Mouse (Mus musculus): ENCODE results near the gene Cfap161. TPM values are rescaled to one million over a fixed set of nuclear protein-coding genes. Genes with fewer than 3 reads are reported as not detected.

The Cfap161 gene
- polyA plus RNA-seq, 1 experiment from 2014 or later = 0.40 TPM

DNA sequence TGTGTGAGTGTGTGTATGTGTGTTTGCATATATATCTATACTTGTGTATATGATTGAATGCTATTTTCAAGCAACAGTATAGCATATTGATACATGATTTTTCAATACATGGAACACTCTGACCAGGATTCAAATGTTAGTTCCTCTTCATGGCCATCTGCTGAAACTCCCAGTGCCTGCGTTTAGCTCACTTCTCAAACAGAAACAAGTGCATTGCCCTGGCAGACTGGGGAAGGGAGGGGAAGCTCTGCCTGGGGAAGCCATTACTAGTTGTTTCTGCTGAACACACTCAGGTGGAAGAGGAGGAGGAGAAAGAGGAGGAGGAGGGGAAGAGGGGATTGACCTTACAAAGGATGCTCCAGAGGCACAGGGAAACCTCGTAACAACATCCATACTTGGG lies 52.7 kb downstream of the Cfap161 start:
- no peak for DNase-seq (ENCODE audit: low spot score)

DNA sequence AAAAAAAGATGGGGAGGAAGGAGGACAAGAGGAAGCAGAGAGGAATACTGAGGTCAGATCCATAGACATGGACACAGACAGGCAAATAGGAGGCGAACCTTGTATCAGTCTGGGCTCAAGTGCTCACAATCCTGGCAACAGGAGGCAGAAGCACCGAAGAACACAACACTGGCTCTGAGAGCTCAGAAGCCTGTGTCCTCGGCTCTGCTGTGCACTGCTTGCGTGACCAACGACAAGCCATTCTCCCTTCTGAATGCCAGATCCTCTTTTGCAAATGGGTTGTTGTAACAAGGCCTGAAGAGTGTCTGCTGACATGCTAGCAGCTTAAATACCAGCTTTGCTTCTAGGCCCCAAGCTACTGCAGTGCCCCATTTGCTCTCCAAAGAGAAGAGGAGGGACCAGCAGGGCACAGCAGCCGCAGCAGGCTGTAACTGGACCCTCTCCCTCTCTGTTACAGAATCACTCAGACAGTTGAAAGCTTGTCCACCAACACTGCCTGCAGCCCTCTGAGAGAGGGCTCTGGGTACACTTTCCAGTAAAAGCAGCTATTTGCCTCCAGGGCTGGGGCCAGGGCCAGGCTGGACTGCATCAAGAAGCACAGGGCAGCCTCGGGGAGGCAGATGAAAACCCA lies 54.9 kb downstream of the Cfap161 start:
- DNase-seq (ENCODE audit: low spot score) = no peak

DNA sequence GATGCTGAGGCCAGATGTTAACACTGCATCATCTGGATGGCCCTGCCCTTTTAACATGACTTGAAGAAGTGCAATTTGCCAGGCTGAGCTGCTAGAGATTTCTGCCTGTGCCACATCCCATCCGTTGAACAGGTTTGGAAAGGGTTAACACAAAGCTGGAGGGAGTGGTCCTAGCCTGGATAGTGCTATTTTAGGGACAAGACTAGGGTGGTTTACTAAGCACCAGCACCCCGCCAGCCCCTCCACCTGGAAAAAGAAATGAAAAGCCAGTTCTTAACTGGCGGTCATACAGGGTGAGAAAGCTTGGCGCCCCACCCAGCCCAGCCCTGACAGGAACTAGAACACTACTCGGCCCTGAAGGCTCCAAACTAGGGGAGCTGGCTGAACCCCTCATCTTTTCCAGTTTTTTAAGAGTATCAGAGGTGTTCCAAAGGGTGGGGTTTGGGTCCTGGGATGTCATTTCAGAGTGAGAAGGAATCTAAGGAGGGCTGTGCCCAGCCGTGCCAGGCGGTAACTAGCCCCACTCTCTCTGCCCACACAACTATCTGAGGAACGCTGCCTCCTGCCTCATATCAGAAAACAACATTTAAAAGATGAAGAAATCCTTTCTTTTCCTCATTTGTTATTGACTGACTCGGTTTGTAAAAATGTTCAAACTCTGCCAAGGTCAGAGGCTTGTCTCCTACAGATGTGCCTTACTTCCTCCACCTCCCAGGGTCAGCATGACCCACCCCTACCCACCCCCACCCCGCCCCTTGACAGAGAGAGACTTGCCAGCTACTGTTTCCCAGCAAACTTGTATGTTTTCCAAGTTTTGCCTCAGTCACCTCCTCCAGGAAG lies 55.8 kb downstream of the Cfap161 start:
- no peak for DNase-seq (ENCODE audit: low spot score)

GRCm38 (mm10) chr7:83737914-83738490 lies 56.7 kb downstream of the Cfap161 start:
- no peak for DNase-seq (ENCODE audit: low spot score)

GRCm38 (mm10) chr7:83736341-83737115 lies 58.2 kb downstream of the Cfap161 start:
- no peak for DNase-seq (ENCODE audit: low spot score)

- DNase-seq (ENCODE audit: low spot score) = no peak
These were observed 59.4 kb downstream of the Cfap161 start for GRCm38 (mm10) chr7:83735108-83735781.

DNA sequence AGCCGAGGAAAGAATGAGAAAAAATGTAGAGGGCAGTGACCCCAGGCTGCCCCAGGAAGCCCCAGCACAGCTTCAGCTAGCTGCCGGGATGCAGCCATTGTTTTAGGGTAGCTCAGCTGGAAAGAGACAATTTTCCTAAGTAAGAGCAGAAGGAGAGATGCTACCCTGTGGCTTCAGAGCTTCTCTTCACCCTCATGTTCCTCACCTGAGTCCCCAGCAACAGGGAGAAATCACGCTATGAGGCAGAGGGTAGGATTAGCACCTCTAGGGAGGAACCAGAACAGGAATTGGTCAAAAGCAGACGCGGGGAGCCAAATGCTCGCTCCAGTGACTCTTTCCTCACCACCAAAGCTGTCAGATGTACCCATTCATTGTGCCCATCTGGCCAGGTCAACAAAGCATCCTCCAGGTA lies 60.0 kb downstream of the Cfap161 start:
- no peak for DNase-seq (ENCODE audit: low spot score)

GRCm38 (mm10) chr7:83734246-83734645 lies 60.4 kb downstream of the Cfap161 start:
- no peak for DNase-seq (ENCODE audit: low spot score)

- no peak for DNase-seq (ENCODE audit: low spot score)
These were observed 61.9 kb downstream of the Cfap161 start for GRCm38 (mm10) chr7:83732781-83733180.

- DNase-seq (ENCODE audit: low spot score) = no peak
These were observed 62.6 kb downstream of the Cfap161 start for GRCm38 (mm10) chr7:83731961-83732666.

- no peak for DNase-seq (ENCODE audit: low spot score)
These were observed 63.4 kb downstream of the Cfap161 start for GRCm38 (mm10) chr7:83731297-83731696.

GRCm38 (mm10) chr7:83726936-83727632 lies 67.6 kb downstream of the Cfap161 start:
- no peak for DNase-seq (ENCODE audit: low spot score)

- DNase-seq (ENCODE audit: low spot score) = no peak
These were observed 68.9 kb downstream of the Cfap161 start for GRCm38 (mm10) chr7:83725801-83726200.

- DNase-seq (ENCODE audit: low spot score) = no peak
These were observed 70.1 kb downstream of the Cfap161 start for GRCm38 (mm10) chr7:83724541-83724940.

Other genes starting within 250 kb of the Cfap161 start
- gene Tmc3, start 210.0 kb downstream of the Cfap161 start, polyA plus RNA-seq (2015; fragmentation: Nextera tagmentation; extraction: Ambion mirVana) = 1.8 and 2.0 TPM in 2 replicates
- 47.3 and 47.4 TPM in 2 replicates for gene Stard5, start 162.9 kb downstream of the Cfap161 start, polyA plus RNA-seq (2015; fragmentation: Nextera tagmentation; extraction: Ambion mirVana)
- 157 and 175 TPM in 2 replicates for gene Il16, start 49.2 kb downstream of the Cfap161 start, polyA plus RNA-seq (2015; fragmentation: Nextera tagmentation; extraction: Ambion mirVana)
- 4.5 and 5.6 TPM in 2 replicates for gene Tlnrd1, start 89.4 kb upstream of the Cfap161 start, polyA plus RNA-seq (2015; fragmentation: Nextera tagmentation; extraction: Ambion mirVana)
- 67.5 and 72.9 TPM in 2 replicates for gene Mesd, start 89.6 kb upstream of the Cfap161 start, polyA plus RNA-seq (2015; fragmentation: Nextera tagmentation; extraction: Ambion mirVana)

Data from thymus, postnatal 0 days (tissue).